Mouse (Mus musculus) cerebellum, postnatal 10 days (tissue): ENCODE data around the gene Oca2.

Experiments
- DNase-seq, 2 experiments: peaks; one replicate each; pipeline ENCODE4 v3.0.0; 2021; ENCODE audit warnings: mixed read lengths in 2 of 2

Gene Oca2

DNA sequence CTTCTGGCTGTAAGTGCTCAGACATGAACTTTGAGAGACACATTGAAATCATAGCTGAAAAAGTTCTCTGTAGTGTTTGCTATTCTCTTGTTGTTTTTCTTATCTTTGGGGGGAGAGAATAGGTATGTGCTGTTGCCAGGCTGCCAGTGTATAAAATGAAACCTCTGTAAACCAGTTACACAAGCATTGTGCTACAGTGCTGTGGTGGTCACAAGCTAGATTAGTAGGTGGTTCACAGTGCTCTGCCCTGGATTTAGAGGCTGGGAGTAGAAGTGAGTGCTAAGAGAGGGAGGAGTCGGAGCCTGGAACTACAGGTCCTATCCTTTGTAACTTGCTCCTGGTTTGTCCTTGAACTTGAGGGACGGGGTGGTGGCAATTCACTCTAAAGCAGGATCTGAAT lies 148.7 kb downstream of the Oca2 start:
- DNase-seq, result no peak

DNA sequence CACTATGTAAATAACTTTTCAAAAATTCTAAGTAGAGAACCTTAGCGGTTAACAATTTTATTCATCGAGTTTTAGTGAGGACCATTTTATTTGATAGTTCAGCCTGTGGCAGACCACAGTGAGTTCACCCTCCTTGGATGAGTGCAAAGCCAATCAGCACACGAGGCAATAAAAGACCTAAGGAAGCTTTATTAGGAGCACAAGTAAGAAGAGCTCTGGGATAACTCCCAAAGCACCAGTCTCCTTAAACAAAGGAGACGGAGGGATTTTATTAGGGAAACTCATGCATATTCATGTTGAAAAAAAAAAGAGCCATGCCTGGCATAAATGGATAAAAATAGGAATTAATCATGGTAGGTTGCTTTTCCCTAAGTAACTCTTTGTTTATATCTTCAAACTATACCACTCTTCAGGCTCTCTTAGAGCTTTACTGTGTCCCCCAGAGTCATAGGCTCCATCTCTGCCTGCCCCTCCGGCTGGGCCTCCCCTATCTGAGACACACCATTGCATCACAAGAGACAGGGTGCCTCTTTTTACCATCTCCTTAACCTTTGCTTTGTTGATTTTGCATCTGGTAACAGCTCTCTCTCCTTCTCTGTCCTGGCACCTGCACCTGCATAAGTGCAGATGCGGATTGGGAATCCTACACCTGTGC lies 178.7 kb downstream of the Oca2 start:
- no peak for DNase-seq

DNA sequence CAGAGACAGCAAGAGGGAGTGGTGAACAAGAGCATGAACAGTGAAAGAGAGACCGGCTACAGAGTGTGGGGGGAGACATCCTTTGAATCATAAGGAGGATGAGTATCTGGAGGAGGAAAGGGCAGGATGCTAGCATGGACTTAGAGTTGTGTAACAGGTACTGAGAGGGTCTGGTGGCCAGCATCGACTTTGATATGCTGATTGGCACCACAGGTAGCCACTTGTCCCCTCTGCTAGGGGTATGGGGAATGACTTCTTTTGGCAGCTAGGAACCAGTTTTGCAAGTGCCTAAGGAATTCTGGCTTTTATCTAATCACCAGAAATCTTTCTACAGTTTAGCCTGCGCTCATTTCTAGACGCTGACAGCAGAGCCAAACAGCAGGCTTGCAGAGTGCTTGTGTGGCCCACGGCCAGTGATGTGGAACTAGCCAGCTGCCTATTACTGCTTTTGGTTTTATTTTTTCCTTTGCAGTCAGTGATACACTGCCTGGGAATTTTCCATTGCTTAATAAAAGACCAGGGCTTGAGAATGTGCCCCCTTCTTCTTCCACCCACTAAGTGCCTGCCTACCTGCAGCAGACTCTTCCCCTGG lies 179.8 kb downstream of the Oca2 start:
- peak; percentile 22 to 33 for DNase-seq

DNA sequence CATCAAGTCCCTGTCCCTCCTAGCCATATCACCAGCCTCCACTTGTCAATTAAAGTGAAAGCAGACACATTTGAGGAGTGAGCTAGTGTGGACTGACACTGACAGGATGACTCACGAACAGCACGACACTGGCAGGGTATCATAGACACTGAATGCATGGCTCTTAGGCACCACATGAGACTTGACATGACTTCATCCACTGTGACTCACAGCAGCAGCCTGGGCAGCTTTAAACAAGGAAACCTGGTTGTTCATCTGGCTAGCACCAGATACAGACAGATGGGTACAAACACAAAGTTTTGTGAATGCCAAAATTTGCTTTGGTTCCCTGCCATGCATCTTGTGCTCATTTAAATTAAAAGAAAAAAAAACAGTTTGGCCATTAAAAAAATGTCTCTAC lies 182.4 kb downstream of the Oca2 start:
- DNase-seq, result peak; percentile 44 to 65

DNA sequence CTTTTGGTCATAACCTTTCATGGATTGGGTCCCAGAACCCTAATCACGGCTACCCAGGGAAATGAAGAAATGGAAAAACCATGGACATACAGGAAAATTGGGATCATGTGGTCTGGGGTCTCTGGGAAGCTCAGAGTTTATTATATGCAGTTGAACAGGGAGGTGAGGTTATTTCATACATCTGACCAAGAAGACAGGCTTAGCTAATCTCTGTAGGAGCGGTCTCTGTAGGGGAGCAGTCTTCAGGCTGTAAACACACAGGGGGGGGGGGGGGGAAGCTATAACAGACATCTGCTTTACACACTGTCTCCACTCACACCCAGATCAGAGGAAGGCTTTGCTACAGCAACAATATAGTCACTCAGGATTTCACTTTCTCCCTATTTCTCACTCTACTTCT lies 184.0 kb downstream of the Oca2 start:
- no peak for DNase-seq

DNA sequence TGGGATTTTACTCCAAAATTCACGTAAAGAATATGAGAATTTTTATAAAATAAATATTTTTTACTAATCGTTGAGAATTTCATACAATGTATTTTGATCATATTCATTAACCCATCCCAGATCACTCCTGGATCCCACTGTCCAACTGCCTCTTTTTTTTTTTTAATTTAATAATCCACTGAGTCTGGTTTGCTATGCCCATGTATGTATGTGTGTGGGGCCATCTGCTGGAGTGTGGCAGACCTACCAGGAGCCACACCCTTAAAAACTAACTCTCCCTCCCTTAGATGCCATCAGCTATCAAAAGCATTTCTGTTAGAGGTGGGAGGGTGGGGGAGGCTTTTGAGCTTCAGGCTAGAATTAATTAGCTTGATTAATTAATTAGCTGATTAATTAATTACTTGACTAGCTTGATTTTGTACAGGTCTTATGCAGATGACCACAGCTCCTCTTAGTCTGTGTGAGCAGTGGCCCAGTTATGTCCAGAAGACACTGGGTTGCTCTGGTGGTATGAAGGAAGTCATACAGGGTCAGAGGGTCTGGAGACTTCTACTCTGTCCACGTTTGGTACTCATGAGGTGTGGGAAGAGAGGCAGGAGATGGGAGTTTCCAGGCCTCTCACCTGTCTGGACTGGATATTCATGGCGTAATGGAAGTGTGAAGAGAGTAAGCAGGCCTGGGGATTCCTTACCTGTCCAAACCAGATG lies 221.4 kb downstream of the Oca2 start:
- peak; percentile 44 to 49 for DNase-seq

DNA sequence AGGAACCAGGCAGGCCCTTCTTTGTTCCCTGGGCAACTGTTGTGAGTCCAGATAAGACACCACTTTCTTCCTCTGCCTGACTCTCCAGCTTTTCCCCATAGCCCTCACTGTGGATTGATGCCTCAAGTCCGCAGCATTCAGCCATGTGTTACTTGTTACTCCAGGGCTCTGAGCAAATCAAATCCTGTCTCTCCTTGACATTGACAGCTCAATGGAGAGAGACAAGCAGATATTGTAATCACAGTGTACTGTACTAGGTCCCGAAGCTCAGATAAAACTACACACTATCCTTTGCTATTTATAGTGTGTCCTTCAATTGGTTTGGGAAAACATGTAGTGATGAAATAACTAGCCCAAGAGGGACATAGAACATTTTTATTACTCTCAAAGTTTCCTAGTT lies 258.7 kb downstream of the Oca2 start:
- DNase-seq, result no peak

DNA sequence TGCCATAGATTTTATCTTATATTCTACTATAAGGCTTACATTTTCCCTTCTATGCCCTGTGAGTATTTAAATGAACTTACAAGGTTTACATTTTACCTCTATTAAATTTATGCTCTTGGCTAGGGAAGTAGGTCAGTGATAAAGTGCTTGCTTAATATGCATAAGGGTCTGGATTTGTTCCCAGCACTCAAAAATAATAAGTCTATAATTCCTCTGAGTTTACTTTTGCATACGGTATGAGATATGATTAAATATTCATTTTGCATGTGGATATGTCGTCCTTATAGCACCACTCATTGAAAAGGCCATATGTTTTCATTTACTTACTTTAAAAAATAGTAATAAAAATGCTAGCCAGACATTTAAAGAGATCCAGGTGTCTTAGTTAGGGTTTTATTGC lies 259.8 kb downstream of the Oca2 start:
- no peak for DNase-seq

DNA sequence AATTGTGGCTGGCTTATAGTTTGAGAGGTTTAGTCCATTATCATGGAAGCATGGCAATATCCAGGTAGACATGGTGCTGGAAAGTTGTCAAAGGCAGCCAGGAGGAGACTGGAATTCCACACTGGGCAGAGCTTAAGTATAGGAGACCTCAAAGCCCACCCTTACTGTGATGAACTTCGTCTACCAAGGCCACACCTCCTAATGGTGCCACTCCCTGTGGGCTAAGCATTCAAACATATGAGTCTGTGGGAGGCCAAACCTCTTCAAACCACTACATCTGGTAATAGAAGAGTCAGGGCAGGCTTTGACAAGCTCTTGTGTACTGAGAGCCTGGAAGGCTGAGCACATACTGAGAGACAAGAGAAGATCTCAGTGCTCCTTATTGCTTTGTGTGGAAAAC lies 260.2 kb downstream of the Oca2 start:
- no peak for DNase-seq

DNA sequence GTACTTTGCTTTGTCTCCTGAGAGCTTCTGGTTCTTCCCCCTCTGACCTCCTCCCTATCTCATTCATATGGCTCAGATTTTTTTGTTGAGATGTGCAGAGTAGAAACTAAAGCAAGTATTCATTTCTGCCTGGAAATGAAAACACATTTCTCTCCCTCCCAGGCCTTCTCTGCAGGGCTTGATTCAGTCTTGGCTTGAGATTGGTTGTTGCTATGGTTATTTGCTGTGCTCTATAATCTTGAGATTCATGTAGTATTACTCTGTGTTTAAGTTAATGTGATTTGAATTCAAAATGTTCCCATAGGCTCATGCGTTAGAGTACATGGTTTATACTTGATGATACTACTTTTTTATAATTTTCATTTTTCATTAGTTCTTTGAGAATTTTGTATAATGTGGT lies 260.9 kb downstream of the Oca2 start:
- no peak for DNase-seq

DNA sequence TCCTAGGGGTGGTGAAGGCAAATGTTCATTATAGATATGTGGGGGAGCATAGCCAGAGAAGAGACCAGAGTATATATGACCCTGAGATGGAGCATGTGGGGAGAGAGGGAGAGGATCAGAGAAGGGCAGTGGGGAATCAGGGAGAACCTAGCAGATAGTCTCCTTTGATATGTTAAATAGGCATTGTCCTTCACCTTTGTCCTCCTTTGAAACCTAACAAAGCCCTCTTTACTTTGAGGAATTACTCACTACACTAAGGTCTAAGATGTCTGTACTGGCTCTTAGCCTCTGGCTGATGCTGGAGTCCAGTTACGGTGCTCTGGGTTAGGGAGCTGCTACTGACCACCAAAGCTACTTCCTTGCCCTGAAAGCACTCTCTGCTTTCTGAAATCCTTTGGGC lies 279.0 kb downstream of the Oca2 start:
- no peak for DNase-seq

DNA sequence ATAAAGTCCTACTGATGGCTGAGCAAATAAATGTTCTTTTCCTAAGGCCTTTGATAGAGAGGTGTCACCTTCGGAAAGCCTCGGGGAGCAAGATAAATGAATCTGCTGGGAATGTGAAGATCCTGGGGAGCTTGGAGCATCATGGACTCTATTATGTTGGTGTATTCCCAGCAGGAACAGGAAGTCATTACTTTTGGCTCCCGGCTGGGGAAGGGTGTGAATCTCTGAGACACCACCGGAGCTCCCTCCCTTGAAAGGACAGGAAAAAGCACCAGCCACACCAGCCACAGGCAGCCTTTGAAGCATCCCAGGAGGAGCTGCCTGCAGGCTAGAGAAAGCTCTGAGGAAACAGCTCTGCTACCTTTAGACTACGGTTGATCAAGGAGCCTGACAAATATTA lies 280.2 kb downstream of the Oca2 start:
- DNase-seq, result no peak

DNA sequence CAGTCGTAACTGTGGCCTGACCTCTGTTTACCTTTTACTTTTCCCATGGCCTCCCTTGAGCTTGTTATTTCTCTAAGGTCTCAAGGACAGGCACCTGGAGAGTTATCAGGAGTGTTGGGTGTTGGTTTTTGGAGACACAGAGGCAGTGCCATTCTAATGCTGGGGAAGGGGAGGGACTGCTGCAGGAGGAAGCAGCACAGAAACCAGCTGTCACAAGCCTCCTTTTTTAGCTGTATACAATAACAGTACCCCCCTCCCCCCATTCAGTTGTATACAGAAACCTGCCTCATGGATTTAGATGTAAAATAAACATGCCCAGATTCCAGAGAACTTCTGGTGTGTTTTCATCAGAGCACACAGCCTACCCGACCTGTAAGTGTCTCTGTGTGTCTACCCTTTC lies 295.3 kb downstream of the Oca2 start:
- no peak for DNase-seq

DNA sequence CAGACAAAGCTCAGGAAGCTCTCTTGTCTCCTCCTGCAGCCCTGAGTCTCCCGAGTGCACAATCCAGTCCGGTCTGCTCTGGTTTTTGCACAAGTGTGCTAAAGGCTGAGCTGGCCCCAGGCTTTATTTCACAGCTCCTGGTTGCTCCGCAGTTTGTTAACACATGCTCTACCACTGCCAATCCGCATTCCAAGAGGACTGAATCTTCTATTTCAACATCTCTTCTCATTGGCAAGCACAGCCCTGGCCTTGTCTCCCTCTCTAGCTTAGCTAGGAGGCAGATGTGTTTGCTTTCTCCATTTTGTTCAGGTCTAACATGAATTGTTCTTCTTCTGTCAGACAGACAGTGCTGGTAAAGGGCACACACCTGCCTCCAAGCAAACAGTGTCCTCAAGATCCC lies 309.7 kb downstream of the Oca2 start:
- no peak for DNase-seq

DNA sequence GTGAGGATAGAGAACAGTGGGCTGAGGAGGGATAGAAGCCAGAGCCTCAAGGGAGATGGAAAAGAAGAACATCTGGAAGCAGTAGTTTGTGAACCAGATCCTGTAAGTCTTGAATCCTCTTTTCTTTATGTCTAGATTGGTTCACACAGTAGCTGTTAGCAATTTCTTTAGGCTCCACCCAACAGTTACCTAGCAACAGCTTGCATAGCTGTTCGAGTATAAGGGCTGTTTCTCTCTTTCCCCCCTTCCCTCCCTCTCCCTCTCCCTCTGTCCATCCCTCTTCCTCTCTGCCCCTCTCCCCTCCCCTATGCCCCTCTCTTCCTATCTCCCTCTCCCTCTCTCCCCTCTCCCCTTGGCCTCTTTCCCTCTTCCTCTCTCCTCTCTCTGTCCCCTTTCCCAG lies 312.2 kb downstream of the Oca2 start:
- DNase-seq, result no peak
